Mouse (Mus musculus): ENCODE measurements around the gene Srrm1.

GRCm38 (mm10) chr4:135306971-135307632 lies 46.0 kb downstream of the Srrm1 start:
- TF ChIP-seq POLR2A (IDR thresholded peaks at IDR 0.05; ENCODE audit: low read depth, low read length) (no peak), CTCF (conservative IDR thresholded peaks at IDR 0.05; ENCODE audit: insufficient read depth, insufficient read length, low read depth, low read length) (no peak)

Data from kidney, adult 2 months (tissue).